Mouse (Mus musculus) limb, embryonic 12.5 days (tissue): Measurements from ENCODE around the gene Klhl25. TPM values are rescaled to one million over a fixed set of nuclear protein-coding genes. Genes with fewer than 3 reads are reported as not detected.
A peak's percentile ranks its signal among the peaks of the same experiment; 100 is the strongest.
"Not testable (repeated sequence)": the region's sequence is repeated elsewhere in the genome, so short reads cannot be mapped to it uniquely, and the experiment has no call there.

Experiments
- ATAC-seq: fragments of 200-750 bp; cut with Nextera tagmentation; 2 replicates; pipeline ENCODE4 v1.8.0; 2017; ENCODE audit warnings: low read depth, moderate TSS enrichment; ENCODE audit not compliant: insufficient number of reproducible peaks, insufficient read depth, low FRiP score, low TSS enrichment
- H3K27ac ChIP-seq: fragments of 300-500 bp; sonication (generic); 2 replicates; pipeline ENCODE4 v1.5.1; 2016; ENCODE audit warnings: mild to moderate bottlenecking, moderate library complexity
- H3K27me3 ChIP-seq: fragments of 300-500 bp; sonication (generic); 2 replicates; pipeline ENCODE4 v1.6.1; 2016; ENCODE audit warnings: mild to moderate bottlenecking, moderate library complexity
- H3K36me3 ChIP-seq: fragments of 300-500 bp; sonication (generic); 2 replicates; pipeline ENCODE4 v1.6.1; 2016; ENCODE audit warnings: mild to moderate bottlenecking, moderate library complexity
- H3K4me1 ChIP-seq: fragments of 300-500 bp; sonication (generic); replicated peaks from 2 replicates; pipeline ENCODE4 v1.6.1; 2016
- H3K4me2 ChIP-seq: fragments of 300-500 bp; sonication (generic); 2 replicates; pipeline ENCODE4 v1.6.1; 2016; ENCODE audit warnings: mild to moderate bottlenecking, moderate library complexity
- H3K4me3 ChIP-seq: fragments of 300-500 bp; sonication (generic); replicated peaks from 2 replicates; pipeline ENCODE4 v1.5.1; 2016; ENCODE audit warnings: mild to moderate bottlenecking
- H3K9ac ChIP-seq: fragments of 300-500 bp; sonication (generic); replicated peaks from 2 replicates; pipeline ENCODE4 v1.6.1; 2016; ENCODE audit warnings: mild to moderate bottlenecking, moderate library complexity
- H3K9me3 ChIP-seq: fragments of 300-500 bp; sonication (generic); 2 replicates; pipeline ENCODE4 v1.6.1; 2016; ENCODE audit warnings: mild to moderate bottlenecking, moderate library complexity
- WGBS: fragments of 180-500 bp; shearing (Covaris S2); methylation state at CpG from one replicate; pipeline ENCODE4 v1.1.7; 2016; 5-methylcytosine and 5-hydroxymethylcytosine counted together
- polyA plus RNA-seq: library from polyadenylated mRNA; unstranded; fragments of >200 nt; fragmentation: Nextera tagmentation; extraction: Ambion mirVana; gene quantifications from 2 replicates; pipeline ENCODE4 v1.2.1, GENCODE M21; 2016

Gene Klhl25
- polyA plus RNA-seq, 1 experiment from 2014 or later = 24.2 TPM

DNA sequence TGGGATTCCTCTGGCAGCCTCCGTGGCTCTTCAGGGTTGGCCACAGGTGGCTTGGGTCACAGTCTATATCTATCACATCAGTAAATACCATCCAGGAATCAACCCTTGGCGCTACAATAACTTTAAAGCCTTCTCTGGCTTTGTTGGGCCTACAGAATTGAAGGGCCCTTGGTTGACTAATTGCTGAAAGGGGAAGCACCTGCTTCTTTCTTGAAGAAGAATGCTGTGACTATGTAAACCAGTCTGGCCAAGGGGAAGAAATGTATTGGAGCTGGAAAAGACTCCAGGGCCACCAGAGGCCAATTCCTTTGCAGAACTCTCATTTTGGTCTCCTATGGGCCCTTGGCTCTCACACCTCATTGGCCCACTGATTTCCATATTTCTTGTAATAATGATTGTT lies 25.0 kb upstream of the Klhl25 start:
- 90% methylated on average over 2 of the region's 2 CpGs for WGBS
- no peaks in the 10 kb centered on the region for H3K9me3 ChIP-seq
- H3K27me3 ChIP-seq = no peaks in the 10 kb centered on the region
- no peaks in the 10 kb centered on the region for H3K4me1 ChIP-seq
- no peak overlapping the region for H3K9ac ChIP-seq
- ATAC-seq = no peak
- no peak overlapping the region for H3K27ac ChIP-seq
- no peaks in the 10 kb centered on the region for H3K36me3 ChIP-seq
- H3K4me2 ChIP-seq = no peak overlapping the region
- H3K4me3 ChIP-seq = no peak overlapping the region

DNA sequence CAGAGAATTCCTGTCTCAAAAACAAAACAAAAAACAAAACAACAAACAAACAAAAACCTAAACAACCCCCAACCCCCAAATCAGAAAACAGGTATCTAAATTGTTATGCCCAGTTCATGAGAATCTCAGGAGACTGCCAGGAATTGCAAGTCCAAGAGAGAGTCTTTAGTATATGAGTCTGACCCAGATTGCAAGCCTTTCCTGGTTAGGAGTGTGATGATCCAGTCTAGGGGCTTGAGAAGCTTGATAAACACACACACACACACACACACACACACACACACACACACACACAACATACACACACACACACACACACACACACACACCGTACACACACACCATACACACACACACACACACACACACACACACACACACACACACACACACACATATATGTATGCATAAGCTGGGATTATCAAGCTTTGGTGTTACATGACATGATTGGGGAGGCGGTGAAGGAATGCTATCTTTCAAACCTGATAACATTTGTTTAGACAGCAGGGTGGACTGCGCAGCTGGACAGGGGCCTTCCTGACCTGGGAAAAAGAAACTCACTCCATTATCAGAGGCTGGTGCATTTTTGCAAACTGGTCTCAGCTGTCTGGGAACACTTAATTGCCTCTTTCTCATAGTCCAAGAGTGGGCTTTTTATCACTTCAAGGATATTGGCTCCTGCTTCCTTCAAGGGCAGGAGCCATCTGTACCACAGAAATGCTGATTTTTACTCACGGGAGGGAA lies 21.6 kb upstream of the Klhl25 start:
- no peak overlapping the region for H3K27ac ChIP-seq
- H3K4me2 ChIP-seq = no peak overlapping the region
- no peaks in the 10 kb centered on the region for H3K9me3 ChIP-seq
- no peak for ATAC-seq
- no peaks in the 10 kb centered on the region for H3K27me3 ChIP-seq
- 66% methylated on average over 3 of the region's 4 CpGs for WGBS
- no peak overlapping the region for H3K4me3 ChIP-seq
- no peaks in the 10 kb centered on the region for H3K4me1 ChIP-seq
- no peak overlapping the region for H3K9ac ChIP-seq
- no peaks in the 10 kb centered on the region for H3K36me3 ChIP-seq

DNA sequence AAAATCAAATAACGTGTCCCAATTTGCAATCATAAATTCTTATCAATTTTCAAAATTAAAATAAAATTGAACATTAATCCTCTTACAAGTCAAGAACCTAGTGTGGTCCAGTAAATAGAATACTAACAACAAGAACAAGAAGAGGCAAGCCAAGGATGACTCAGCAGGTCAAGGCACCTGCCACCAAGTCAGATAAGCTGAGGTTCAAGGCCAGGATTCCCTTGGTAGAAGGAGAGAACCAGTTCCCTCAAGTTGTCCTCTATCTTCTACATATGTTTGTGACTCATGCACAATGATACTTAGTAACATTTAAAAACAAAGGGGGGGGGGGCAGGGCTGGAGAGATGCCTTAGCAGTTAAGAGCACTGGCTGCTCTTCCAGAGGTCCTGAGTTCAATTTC lies 20.8 kb upstream of the Klhl25 start:
- no peak for ATAC-seq
- Histone ChIP-seq H3K27ac (no peak overlapping the region), H3K4me1 (no peaks in the 10 kb centered on the region), H3K9me3 (no peaks in the 10 kb centered on the region), H3K27me3 (no peaks in the 10 kb centered on the region), H3K4me3 (no peak overlapping the region), H3K4me2 (no peak overlapping the region), H3K36me3 (no peaks in the 10 kb centered on the region), H3K9ac (no peak overlapping the region)
- 88% methylated on average over 1 of the region's 1 CpGs for WGBS

DNA sequence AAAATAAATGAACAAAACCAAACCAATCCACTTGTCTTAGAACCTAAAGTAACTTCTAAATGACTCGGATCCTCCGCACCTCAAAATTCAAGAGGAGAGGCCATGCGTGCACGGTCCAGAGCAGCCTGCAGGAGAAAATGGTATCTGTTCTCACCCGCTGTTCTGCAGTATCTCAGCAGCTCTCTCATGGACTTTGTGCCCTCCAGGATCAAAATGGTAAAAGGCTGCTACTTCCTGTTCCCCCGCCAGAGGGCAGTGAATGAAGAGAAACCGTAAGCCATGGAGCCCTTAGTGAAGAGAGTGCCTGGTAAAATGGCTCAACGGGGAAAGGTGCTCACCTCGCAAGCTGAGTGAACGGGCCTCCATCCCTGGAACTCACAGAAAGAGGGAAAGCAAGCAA lies 20.3 kb upstream of the Klhl25 start:
- Histone ChIP-seq H3K4me1 (no peaks in the 10 kb centered on the region), H3K36me3 (no peaks in the 10 kb centered on the region), H3K27me3 (no peaks in the 10 kb centered on the region), H3K4me2 (no peak overlapping the region), H3K9ac (no peak overlapping the region), H3K27ac (no peak overlapping the region), H3K9me3 (no peaks in the 10 kb centered on the region), H3K4me3 (no peak overlapping the region)
- 28% methylated on average over 10 of the region's 10 CpGs for WGBS
- ATAC-seq = peak; percentile 63; the same call in 1 of the 2 replicates

DNA sequence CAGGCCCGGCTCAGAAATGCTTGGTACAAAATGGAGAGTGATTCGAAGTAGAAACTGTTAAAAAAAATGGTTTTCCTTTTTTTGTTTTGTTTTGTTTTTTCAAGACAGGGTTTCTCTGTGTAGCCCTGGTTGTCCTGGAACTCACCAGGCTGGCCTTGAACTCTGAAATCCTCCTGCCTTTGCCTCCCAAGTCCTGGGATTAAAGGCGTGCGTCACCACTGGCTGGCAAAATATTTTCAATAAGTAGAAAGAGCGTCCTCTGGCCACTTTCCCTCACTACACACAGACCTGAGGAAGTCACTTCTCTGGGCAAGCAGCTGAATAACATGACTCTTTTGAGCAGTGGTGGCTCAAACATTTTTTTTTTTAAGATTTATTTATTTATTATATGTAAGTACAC lies 19.6 kb upstream of the Klhl25 start:
- no peak overlapping the region for H3K9ac ChIP-seq
- no peaks in the 10 kb centered on the region for H3K27me3 ChIP-seq
- no peaks in the 10 kb centered on the region for H3K36me3 ChIP-seq
- no peak overlapping the region for H3K4me2 ChIP-seq
- H3K9me3 ChIP-seq = no peaks in the 10 kb centered on the region
- no peak overlapping the region for H3K4me3 ChIP-seq
- ATAC-seq = no peak
- no peak overlapping the region for H3K27ac ChIP-seq
- H3K4me1 ChIP-seq = no peaks in the 10 kb centered on the region
- 91% methylated on average over 5 of the region's 5 CpGs for WGBS

DNA sequence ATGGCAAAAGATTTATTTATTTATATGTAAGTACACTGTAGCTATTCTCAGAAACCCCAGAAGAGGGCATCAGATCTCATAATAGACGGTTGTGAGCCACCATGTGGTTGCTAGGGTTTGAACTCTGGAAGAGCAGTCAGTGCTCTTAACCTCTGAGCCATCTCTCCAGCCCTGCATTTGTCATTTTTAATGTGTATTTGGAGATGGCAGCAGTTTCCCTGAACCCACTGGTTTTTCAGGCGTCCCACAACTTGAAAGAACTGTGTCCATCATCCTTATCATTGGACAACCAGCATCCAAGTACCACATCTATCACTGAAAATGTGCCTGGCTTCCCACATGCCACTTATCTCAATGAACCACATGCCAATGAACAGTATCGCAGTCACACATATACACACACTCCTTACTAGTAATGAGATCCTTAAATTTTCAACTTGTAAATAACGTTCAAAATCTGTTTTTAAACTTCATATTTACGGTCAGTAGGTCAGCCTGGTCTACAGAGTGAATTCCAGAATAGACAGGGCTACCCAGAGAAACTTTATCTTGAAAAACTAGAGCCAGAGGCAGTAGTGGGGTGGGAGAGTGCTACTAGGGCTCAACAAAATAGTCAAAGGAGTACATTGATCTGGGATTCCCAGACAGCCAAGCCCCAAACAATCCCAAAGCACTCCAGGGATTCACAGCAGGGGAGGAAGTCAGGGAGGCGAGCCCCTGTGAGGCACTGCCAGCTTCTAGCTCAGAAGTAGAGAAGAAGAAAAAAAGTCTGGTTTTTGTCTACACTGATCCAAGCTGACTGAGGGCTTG lies 17.7 kb upstream of the Klhl25 start:
- H3K36me3 ChIP-seq = no peaks in the 10 kb centered on the region
- H3K9me3 ChIP-seq = no peaks in the 10 kb centered on the region
- H3K4me3 ChIP-seq = no peak overlapping the region
- H3K4me2 ChIP-seq = no peak overlapping the region
- no peaks in the 10 kb centered on the region for H3K27me3 ChIP-seq
- H3K4me1 ChIP-seq = no peaks in the 10 kb centered on the region
- ATAC-seq = no peak
- no peak overlapping the region for H3K27ac ChIP-seq
- WGBS = 71% methylated on average over 6 of the region's 6 CpGs
- H3K9ac ChIP-seq = no peak overlapping the region

DNA sequence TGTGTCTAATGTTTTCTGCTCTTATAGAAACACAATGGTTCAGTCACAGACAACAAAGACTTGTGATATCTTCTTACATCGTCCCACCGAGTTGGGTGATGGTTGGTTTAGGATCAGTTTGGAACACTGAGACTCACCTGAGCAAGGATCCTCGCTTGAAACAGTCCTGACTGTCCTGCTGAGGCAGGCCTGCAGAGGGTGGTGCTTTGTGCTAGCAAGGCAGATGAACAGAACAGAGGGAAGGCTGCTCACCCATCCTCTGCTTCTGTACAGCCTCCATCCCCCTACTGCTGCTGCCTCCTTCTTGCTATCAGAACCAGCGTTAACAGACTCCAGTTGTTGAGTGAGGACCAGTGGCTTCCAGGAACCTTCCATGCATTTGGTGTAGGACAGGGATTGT lies 14.2 kb upstream of the Klhl25 start:
- not testable (repeated sequence) for H3K4me3 ChIP-seq, H3K4me2 ChIP-seq, H3K9me3 ChIP-seq, H3K27ac ChIP-seq, H3K36me3 ChIP-seq, ATAC-seq, H3K27me3 ChIP-seq, H3K9ac ChIP-seq, H3K4me1 ChIP-seq
- WGBS = 87% methylated on average over 3 of the region's 4 CpGs

DNA sequence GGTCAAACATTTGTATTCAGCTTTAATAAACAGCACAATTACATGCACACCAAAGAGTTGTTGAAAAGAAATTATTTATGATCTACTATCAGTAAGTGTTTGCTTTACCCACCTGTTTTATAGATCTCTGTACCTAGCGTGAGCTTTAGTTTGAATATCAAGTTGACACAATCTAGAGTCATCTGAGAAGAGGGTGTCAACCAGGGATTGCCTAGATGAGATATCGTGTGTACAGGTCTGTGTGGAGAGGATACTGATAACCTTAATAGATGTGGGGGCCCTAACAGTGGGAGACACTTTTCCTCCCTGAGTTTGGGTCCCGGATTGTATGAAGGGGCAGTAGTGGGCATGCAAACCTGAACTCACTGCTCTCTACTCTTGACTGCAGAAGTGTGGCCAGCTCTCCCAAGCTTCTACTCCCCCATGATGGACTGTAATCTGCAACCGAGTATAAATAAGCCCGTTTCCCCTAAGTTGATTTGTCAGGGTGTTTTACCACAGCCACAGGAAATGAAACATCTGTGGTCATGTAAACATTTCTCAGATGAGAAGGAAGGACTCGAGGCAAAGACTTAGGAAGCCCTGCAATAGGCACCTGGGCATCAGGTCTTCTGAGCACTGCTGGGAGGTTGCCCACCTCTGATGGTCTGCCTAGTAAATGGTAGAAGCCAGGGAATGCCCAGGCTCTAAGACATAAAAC lies 13.0 kb upstream of the Klhl25 start:
- ATAC-seq, H3K9ac ChIP-seq, H3K4me2 ChIP-seq, H3K4me3 ChIP-seq, H3K27ac ChIP-seq, H3K4me1 ChIP-seq, H3K9me3 ChIP-seq, H3K36me3 ChIP-seq, H3K27me3 ChIP-seq: not testable (repeated sequence)
- 74% methylated on average over 3 of the region's 6 CpGs for WGBS

DNA sequence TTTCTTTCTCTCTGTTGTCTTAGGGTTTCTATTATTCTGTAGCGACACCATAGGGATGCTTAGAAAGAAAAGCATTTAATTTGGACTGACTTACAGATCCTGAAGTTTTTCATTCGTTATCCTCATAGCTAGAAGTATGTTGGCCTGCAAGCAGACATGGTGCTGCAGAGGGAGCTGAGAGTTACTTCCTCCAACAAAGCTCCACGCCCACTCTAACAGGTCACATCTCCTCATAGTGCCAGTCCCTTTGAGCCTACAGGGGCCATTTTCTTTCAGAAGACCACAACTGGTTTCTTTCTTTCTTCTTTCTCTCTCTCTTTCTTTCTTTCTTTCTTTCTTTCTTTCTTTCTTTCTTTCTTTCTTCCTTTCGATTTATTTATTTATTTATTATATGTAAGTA lies 8.0 kb upstream of the Klhl25 start:
- no peak overlapping the region for H3K9ac ChIP-seq
- WGBS = 84% methylated on average over 4 of the region's 4 CpGs
- no peaks in the 10 kb centered on the region for H3K27me3 ChIP-seq
- no peaks in the 10 kb centered on the region for H3K4me1 ChIP-seq
- no peak for ATAC-seq
- H3K9me3 ChIP-seq = no peaks in the 10 kb centered on the region
- H3K36me3 ChIP-seq = no peaks in the 10 kb centered on the region
- no peak overlapping the region for H3K4me2 ChIP-seq
- H3K27ac ChIP-seq = no peak overlapping the region
- no peak overlapping the region for H3K4me3 ChIP-seq

DNA sequence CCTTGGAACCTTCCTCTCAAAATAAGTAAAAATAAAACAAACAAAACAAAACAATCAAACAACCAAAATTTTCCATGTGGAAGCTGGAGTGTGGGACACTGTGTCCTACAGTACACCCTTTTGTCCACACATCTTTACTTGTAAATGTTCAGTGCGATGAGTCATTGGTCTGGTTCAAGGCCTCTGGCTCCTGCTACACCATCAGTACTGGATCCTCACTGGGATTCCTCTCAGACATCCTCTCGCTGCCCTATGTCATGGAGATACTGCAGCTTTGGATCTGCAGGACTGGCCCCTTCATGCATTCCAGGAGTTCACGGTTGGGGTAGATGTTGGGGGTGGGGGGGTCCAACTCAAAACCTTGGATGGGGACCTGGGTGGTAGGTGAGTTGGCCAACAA lies 5.8 kb upstream of the Klhl25 start:
- Histone ChIP-seq H3K9ac (no peak overlapping the region), H3K27ac (no peak overlapping the region), H3K4me1 (no peaks in the 10 kb centered on the region), H3K4me3 (no peak overlapping the region), H3K36me3 (no peaks in the 10 kb centered on the region), H3K27me3 (no peaks in the 10 kb centered on the region), H3K9me3 (no peaks in the 10 kb centered on the region), H3K4me2 (no peak overlapping the region)
- no peak for ATAC-seq
- WGBS = 85% methylated on average over 3 of the region's 3 CpGs

DNA sequence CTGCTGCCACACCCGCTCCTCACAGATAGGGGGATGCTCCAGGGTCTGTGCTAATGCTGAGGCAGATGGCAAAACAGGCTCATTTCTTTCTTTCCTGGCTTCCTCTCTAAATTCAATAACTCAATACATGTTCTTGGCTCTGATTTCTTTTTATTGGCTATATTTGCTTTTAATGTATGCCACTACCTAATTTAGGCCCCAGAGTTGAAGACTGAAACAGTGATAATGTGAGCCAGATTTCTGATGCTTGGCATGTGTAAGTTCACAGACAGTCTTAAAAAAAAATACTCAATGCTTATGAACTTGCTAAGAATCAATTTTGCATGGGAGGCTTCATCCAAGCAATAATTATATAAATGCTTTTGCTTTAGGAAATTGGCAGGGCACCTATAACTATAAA lies 2.2 kb upstream of the Klhl25 start:
- no peaks in the 10 kb centered on the region for H3K9me3 ChIP-seq
- H3K27ac ChIP-seq = no peak overlapping the region
- WGBS = 91% methylated on average over 1 of the region's 1 CpGs
- H3K4me3 ChIP-seq = no peak overlapping the region
- no peaks in the 10 kb centered on the region for H3K27me3 ChIP-seq
- no peak overlapping the region for H3K4me2 ChIP-seq
- no peaks in the 10 kb centered on the region for H3K36me3 ChIP-seq
- peaks cover 9% of the 10 kb centered on the region for H3K4me1 ChIP-seq
- no peak overlapping the region for H3K9ac ChIP-seq
- no peak for ATAC-seq
